Comparison of ENCODE assay signal across 10 mouse cellular contexts in genomic region chr13:112122842-112123373, GRCm38 (mm10).
DNase-seq lines count a peak whose midpoint lies in the region.
"Had no signal": no experiment of that assay in that cellular context is flagged by ENCODE, and none has a peak within 500 bp of the region (broad histone marks: within the 10 kb centered on the region; RNA-seq: fewer than 3 reads in every experiment).

No protein-coding gene starts in this region.

- no peak overlapping the region for H3K27ac ChIP-seq in heart, embryonic 10.5 days
- H3K27ac ChIP-seq: hindbrain, postnatal 0 days; liver, embryonic 14.5 days had no signal

- H3K36me3 ChIP-seq in heart, embryonic 10.5 days = no peaks in the 10 kb centered on the region

- H3K9me3 ChIP-seq in heart, embryonic 10.5 days = no peaks in the 10 kb centered on the region

- H3K4me1 ChIP-seq in heart, embryonic 10.5 days = peaks cover 26% of the 10 kb centered on the region
- H3K4me1 ChIP-seq: megakaryocyte, embryonic 14.5 days had no signal

- 67% methylated on average over 9 of the region's 9 CpGs for WGBS in heart, embryonic 10.5 days

- intact Hi-C loops in heart, postnatal 14 days (cut with DNase I) = no loop called here

- no peak overlapping the region for H3K4me3 ChIP-seq in heart, embryonic 10.5 days
- H3K4me3 ChIP-seq: megakaryocyte, embryonic 14.5 days had no signal

- peak; percentile 32 to 55 for DNase-seq in heart, postnatal 14 days
- DNase-seq in heart, embryonic 10.5 days (ENCODE audit: low spot score) = no peak
- peak; percentile 71 for DNase-seq in ovary, postnatal 36 days (ENCODE audit: low spot score)
- no peak for DNase-seq in ovary, postnatal 10 days (ENCODE audit: low spot score)
- peak; percentile 22 to 40 for DNase-seq in adrenal gland, postnatal 4 days (ENCODE audit: low spot score in 2 of 2)
- DNase-seq in testis, postnatal 10 days (ENCODE audit: low spot score) = peak; percentile 85
- DNase-seq in layer of hippocampus, postnatal 10 days (ENCODE audit: low spot score in 2 of 2) = no peak

- H3K27me3 ChIP-seq in heart, embryonic 10.5 days (ENCODE audit: insufficient read depth, poor library complexity, severe bottlenecking) = no peaks in the 10 kb centered on the region

Comparison
In these comparisons a context has a peak if more than half of its experiments do, and no peak if none do; other contexts are left out.
1. DNase-seq: peak in heart, postnatal 14 days (2 of 2), ovary, postnatal 36 days (single experiment), adrenal gland, postnatal 4 days (2 of 2) and testis, postnatal 10 days (single experiment); none in heart, embryonic 10.5 days (single experiment), ovary, postnatal 10 days (single experiment) and layer of hippocampus, postnatal 10 days (0 of 2).